Mouse (Mus musculus): ENCODE data around the gene Cdc6.
"Not testable (repeated sequence)": the region's sequence is repeated elsewhere in the genome, so short reads cannot be mapped to it uniquely, and the experiment has no call there.

Cdc6 gene

GRCm38 (mm10) chr11:98931513-98932292 is 24.1 kb downstream of the Cdc6 start:
- peak; percentile 73 for DNase-seq (ENCODE audit: inconsistent ontology term)

- no peak for DNase-seq (ENCODE audit: inconsistent ontology term)
Observed at GRCm38 (mm10) chr11:98932293-98933091, 24.9 kb downstream of the Cdc6 start.

- peak; percentile 94 for DNase-seq (ENCODE audit: inconsistent ontology term)
Observed at GRCm38 (mm10) chr11:98933151-98933550, 25.6 kb downstream of the Cdc6 start.

- not testable (repeated sequence) for DNase-seq (ENCODE audit: inconsistent ontology term)
Observed at GRCm38 (mm10) chr11:98933847-98934246, 26.2 kb downstream of the Cdc6 start.

GRCm38 (mm10) chr11:98934367-98934766 is 26.8 kb downstream of the Cdc6 start:
- no peak for DNase-seq (ENCODE audit: inconsistent ontology term)

GRCm38 (mm10) chr11:98935123-98935522 is 27.5 kb downstream of the Cdc6 start:
- DNase-seq (ENCODE audit: inconsistent ontology term): no peak

GRCm38 (mm10) chr11:98936170-98936569 is 28.6 kb downstream of the Cdc6 start:
- peak; percentile 71 for DNase-seq (ENCODE audit: inconsistent ontology term)

- DNase-seq (ENCODE audit: inconsistent ontology term): no peak
Observed at GRCm38 (mm10) chr11:98936606-98937409, 29.2 kb downstream of the Cdc6 start.

- peak; percentile 95 for DNase-seq (ENCODE audit: inconsistent ontology term)
Observed at GRCm38 (mm10) chr11:98937410-98937913, 29.9 kb downstream of the Cdc6 start.

- DNase-seq (ENCODE audit: inconsistent ontology term): no peak
Observed at GRCm38 (mm10) chr11:98937914-98938694, 30.5 kb downstream of the Cdc6 start.

GRCm38 (mm10) chr11:98938701-98939083 is 31.1 kb downstream of the Cdc6 start:
- DNase-seq (ENCODE audit: inconsistent ontology term): no peak

GRCm38 (mm10) chr11:98939084-98939952 is 31.7 kb downstream of the Cdc6 start:
- DNase-seq (ENCODE audit: inconsistent ontology term): no peak

GRCm38 (mm10) chr11:98939953-98940641 is 32.5 kb downstream of the Cdc6 start:
- no peak for DNase-seq (ENCODE audit: inconsistent ontology term)

- no peak for DNase-seq (ENCODE audit: inconsistent ontology term)
Observed at GRCm38 (mm10) chr11:98940776-98941175, 33.2 kb downstream of the Cdc6 start.

GRCm38 (mm10) chr11:98941341-98941825 is 33.8 kb downstream of the Cdc6 start:
- peak; percentile 82 for DNase-seq (ENCODE audit: inconsistent ontology term)

- peak; percentile 90 for DNase-seq (ENCODE audit: inconsistent ontology term)
Observed at GRCm38 (mm10) chr11:98941826-98942550, 34.4 kb downstream of the Cdc6 start.

GRCm38 (mm10) chr11:98942555-98942922 is 34.9 kb downstream of the Cdc6 start:
- no peak for DNase-seq (ENCODE audit: inconsistent ontology term)

GRCm38 (mm10) chr11:98942923-98943641 is 35.5 kb downstream of the Cdc6 start:
- DNase-seq (ENCODE audit: inconsistent ontology term): peak; percentile 80

Measured in Muller cell, postnatal 12 days (primary cell).